Mouse (Mus musculus) layer of hippocampus, postnatal 10 days (tissue): ENCODE results near the gene Slc35g2. TPM values are rescaled to one million over a fixed set of nuclear protein-coding genes. Genes with fewer than 3 reads are reported as not detected.

Experiments used
- total RNA-seq, 2 experiments: library from RNA; stranded (reverse); gene quantifications; 2 replicates each; pipeline ENCODE4 v1.2.3; 2021

The Slc35g2 gene
- total RNA-seq, 2 experiments from 2014 or later = 11.4 to 12.0 TPM

Other genes with a start within 250 kb of the Slc35g2 start
- gene Il20rb, start 84.3 kb downstream of the Slc35g2 start, total RNA-seq = 1 to 10 TPM; 1.1 to 1.6 TPM
- 10 to 100 TPM; 25.0 to 30.4 TPM for gene Nck1, start 25.0 kb downstream of the Slc35g2 start, total RNA-seq
- 10 to 100 TPM; 39.1 to 53.4 TPM for gene Stag1, start 26.7 kb upstream of the Slc35g2 start, total RNA-seq